Comparison of ENCODE assay signal across 26 mouse cellular contexts in genomic region chr7:131670586-131670985, GRCm38 (mm10).
"Had no signal": no experiment of that assay in that cellular context is flagged by ENCODE, and none has a peak within 500 bp of the region (broad histone marks: within the 10 kb centered on the region; RNA-seq: fewer than 3 reads in every experiment).

No protein-coding gene starts in this region.

- H3K36me3 ChIP-seq: heart, embryonic 13.5 days; heart, embryonic 15.5 days; hindbrain, embryonic 10.5 days; hindbrain, embryonic 12.5 days; intestine, embryonic 15.5 days; limb, embryonic 10.5 days; limb, embryonic 12.5 days; liver, embryonic 13.5 days had no signal

- H3K9ac ChIP-seq: heart, embryonic 13.5 days; heart, embryonic 15.5 days; hindbrain, embryonic 12.5 days; hindbrain, embryonic 14.5 days; intestine, embryonic 15.5 days; limb, embryonic 12.5 days; liver, embryonic 13.5 days had no signal

- H3K4me2 ChIP-seq: heart, embryonic 11.5 days; heart, embryonic 13.5 days; heart, embryonic 15.5 days; hindbrain, embryonic 12.5 days; hindbrain, embryonic 14.5 days; intestine, embryonic 15.5 days; limb, embryonic 12.5 days; liver, embryonic 11.5 days; liver, embryonic 13.5 days had no signal

- ATAC-seq: hindbrain, embryonic 16.5 days; inflammation-experienced regulatory T-cells, adult 6 months; intestine, embryonic 15.5 days; intestine, postnatal 0 days had no signal

- H3K4me1 ChIP-seq: heart, embryonic 13.5 days; heart, embryonic 15.5 days; hindbrain, embryonic 12.5 days; intestine, embryonic 15.5 days; liver, embryonic 13.5 days had no signal

- DNase-seq: gastrocnemius, postnatal 14 days; gastrocnemius, postnatal 36 days; heart, adult 11 months; heart, adult 2 months; heart, postnatal 4 days; kidney, adult 18-20 months; kidney, adult 8-10 months; kidney, postnatal 10 days; kidney, postnatal 4 days; liver; liver, embryonic 13.5 days had no signal

- H3K9me3 ChIP-seq: heart, embryonic 13.5 days; heart, embryonic 15.5 days; hindbrain, embryonic 10.5 days; hindbrain, embryonic 12.5 days; intestine, embryonic 15.5 days; limb, embryonic 10.5 days; limb, embryonic 12.5 days; liver, embryonic 13.5 days had no signal

- H3K27me3 ChIP-seq: heart, embryonic 13.5 days; heart, embryonic 15.5 days; hindbrain, embryonic 12.5 days; intestine, embryonic 15.5 days; liver, embryonic 13.5 days had no signal

- H3K4me3 ChIP-seq: heart, adult 2 months; heart, embryonic 13.5 days; heart, embryonic 15.5 days; hindbrain, embryonic 10.5 days; hindbrain, embryonic 12.5 days; intestine, embryonic 15.5 days; layer of hippocampus, adult 2 months; left cerebral cortex, adult 2 months; limb, embryonic 10.5 days; limb, embryonic 12.5 days; liver, embryonic 13.5 days had no signal

- H3K27ac ChIP-seq: heart, adult 2 months; heart, embryonic 13.5 days; heart, embryonic 15.5 days; hindbrain, embryonic 10.5 days; hindbrain, embryonic 12.5 days; hindbrain, embryonic 14.5 days; intestine, embryonic 15.5 days; layer of hippocampus, adult 2 months; limb, embryonic 10.5 days; limb, embryonic 12.5 days; liver, embryonic 13.5 days had no signal
